Mouse (Mus musculus): Measurements from ENCODE around the gene Olfr1012.
A peak's percentile ranks its signal among the peaks of the same experiment; 100 is the strongest.
"Not testable (repeated sequence)": the region's sequence is repeated elsewhere in the genome, so short reads cannot be mapped to it uniquely, and the experiment has no call there.

Gene Olfr1012

DNA sequence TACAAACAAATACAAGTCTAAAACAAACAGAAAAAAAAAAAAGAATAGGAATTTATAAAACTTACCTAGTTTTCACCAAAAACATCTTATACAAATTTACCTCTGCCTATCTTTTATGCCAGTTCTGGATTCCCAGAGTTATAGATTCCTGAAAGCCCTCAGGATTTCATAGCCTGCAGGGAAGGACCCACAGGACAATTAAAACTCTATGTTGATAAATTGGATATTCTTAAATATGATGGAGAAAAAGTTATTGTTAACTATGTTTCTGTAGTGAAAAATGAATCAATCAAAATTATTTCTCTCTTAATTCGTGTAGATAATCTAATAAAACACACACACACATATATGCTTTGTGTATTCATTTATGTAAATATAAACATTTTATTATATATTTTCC is at the start of gene Olfr1012:
TSS of gene Olfr1012 (minus strand) at position 101 of the 400 bp plus-strand sequence.
- DNase-seq (ENCODE audit: low spot score), result no peak

DNA sequence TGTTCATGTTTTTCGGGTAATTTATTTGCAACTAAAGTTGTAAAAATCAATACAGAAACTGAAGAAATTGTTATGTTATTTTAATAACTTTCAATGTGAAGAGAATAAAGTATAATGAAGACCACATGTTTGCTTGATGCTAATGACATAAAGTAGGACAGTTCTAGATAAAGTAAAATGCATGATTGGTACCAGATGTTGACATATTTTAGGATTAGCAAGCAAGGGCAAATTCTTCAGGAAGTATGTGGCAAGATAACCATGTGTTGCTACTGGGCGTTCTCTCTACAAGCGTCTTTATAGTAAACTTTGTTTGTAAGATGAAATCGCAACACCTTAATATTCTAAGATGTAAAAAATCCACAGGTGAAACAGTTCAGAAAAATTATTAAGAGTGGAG is 41.9 kb upstream of the Olfr1012 start:
- no peak for DNase-seq (ENCODE audit: low spot score)

DNA sequence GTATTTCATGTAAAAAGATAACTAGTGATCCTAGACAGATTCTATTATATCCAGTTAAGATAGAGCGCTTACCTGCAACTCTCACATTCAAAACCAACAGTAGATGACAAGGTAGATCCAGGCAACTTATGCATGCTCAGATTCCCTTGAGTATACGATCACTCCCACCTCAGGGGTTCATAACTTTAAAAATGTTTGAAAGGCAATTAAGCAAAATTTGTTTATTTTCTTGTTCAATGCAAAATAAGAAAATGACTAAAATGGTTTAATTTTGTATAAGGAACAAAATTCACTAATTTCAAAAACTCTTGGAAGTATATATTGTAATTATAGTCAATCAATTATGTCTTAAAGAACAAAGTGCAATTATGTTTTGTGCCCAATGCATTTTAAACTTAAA is 39.9 kb upstream of the Olfr1012 start, which contains the start of gene Olfr1016:
TSS of gene Olfr1016 (minus strand) at position 101 of the 400 bp plus-strand sequence.
- no peak for DNase-seq (ENCODE audit: low spot score)

DNA sequence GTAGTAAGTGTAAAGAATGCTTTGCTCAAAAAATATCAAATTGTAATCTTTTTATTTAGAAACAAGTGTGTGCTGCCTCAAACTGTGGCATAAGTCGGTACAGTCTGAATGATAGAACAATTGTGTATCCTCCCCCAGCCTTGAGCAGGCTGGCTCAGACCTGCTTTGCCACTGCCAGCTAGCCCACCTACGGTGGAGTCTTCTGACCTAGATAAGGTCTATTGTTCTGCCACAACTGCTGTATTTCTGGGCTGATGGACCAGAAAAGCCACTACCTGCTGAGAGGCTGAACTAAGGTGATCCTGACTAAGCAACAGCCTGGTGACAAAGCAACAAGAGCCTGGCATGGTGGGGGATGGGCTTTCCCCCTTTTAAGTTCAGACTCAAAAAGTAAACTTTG is 29.8 kb upstream of the Olfr1012 start:
- no peak for DNase-seq (ENCODE audit: low spot score)

DNA sequence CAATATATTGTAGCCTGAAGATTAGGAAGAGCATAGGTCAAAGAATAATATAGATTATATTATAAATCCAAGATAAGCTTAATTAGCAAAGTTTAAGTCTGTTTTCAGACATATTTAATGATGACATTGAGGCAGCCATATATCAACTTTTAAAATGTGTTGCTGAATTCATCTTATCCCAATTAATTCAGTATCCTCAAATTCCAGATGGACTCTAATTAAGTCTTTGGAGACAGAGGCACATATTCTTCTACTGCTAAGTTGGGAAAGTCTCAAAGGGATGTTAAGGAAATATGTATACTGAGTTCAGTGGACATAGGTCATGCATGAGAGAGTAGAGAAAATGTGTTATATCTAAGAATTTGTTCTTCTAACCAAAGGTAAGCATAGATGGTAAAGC is 19.2 kb upstream of the Olfr1012 start, which contains the start of gene Olfr1015:
TSS of gene Olfr1015 (plus strand) at position 301 of the 400 bp plus-strand sequence.
- DNase-seq (ENCODE audit: low spot score), result no peak

DNA sequence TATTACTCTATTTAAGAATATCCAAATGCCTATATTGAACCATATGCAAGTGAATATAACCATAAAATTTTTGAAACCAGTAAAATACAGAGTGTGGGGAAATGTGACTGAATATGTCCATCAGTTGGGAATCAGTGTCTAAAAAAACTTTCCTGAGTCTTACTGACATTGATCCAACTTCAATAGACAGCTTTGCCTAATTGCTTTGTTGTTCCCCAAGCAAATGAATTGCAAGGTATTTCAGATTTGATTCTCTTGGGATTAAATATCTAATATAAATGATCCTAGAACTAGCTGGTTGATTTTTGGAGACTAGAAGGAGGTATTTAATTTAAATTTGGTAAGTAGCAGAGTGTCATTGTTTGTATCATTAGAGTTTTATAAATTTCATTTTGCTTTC is 9.8 kb upstream of the Olfr1012 start, which contains the start of gene Olfr1014:
TSS of gene Olfr1014 (plus strand) at position 301 of the 400 bp plus-strand sequence.
- no peak for DNase-seq (ENCODE audit: low spot score)

DNA sequence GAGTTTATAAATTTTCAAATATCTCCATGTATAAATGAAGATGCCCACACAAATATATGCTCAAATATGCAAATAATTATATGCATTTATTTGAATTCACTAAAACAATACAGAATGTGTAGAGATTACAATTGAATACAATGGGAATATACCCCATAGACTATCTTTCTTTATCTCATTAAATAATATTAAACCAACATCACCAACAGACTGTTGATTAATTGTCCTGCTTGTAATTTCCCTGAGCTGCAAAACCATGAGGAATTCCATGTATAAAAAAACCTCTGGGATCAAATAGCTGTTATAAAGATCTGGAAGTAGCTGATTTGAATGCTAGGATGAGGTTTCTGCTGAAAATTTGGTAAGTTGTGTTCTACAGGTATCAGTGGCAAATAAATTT is 4.2 kb upstream of the Olfr1012 start, which contains the start of gene Olfr1013:
TSS of gene Olfr1013 (plus strand) at position 301 of the 400 bp plus-strand sequence.
- no peak for DNase-seq (ENCODE audit: low spot score)

DNA sequence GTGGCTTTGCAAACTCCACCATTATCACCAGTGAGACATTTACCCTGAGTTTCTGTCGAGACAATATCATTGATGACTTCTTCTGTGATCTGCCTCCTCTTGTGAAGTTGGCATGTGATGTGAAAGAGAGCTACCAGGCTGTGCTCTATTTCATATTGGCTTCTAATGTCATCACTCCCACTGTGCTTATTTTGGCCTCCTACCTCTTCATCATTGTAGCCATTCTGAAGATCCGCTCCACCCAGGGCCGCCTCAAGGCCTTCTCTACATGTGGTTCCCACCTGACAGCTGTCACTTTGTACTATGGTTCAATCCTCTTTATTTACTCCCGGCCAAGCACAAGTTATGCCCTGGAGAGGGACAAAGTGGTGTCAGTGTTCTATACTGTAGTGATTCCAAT is 8.7 kb downstream of the Olfr1012 start:
- no peak for DNase-seq (ENCODE audit: low spot score)

DNA sequence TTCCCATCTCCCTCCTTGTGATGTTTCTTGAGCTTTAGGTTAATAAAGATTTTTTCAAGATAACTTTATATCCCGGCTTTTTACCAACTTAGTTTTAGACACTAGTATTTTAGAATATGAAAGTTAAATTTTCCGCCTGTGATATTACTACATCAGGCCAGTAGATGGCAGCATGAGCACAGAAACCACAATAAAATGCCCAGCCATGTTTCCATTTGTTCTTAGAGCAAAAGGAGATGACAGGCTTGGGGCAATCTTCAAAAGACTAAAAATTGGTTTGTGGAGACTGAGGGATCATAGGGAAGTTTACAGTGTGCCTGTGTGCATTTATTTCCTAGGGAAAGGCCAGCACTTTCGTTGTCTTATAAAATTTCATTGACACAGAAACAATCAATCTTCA is 36.8 kb downstream of the Olfr1012 start:
- peak; percentile 11 for DNase-seq (ENCODE audit: low spot score)

DNA sequence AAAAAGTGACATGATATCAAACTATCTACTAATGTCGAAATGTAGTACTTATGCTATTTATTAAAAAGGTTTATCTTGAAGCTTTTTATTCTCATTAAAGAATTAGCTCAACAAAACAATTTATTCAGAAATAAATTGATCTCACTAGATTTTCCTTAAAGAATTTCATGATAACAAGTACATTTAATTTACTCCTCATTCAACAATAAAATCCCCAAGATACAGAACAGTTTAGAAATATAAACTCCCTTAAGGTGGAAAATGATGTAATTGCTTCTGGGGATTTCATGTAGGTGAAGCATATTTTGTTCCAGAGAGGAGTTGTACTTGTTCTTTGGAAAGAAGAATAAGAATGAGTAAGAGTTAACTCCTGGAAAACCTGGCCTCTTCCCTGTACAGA is 47.4 kb downstream of the Olfr1012 start, which contains the start of gene Olfr1009:
TSS of gene Olfr1009 (plus strand) at position 301 of the 400 bp plus-strand sequence.
- DNase-seq (ENCODE audit: low spot score), result no peak

DNA sequence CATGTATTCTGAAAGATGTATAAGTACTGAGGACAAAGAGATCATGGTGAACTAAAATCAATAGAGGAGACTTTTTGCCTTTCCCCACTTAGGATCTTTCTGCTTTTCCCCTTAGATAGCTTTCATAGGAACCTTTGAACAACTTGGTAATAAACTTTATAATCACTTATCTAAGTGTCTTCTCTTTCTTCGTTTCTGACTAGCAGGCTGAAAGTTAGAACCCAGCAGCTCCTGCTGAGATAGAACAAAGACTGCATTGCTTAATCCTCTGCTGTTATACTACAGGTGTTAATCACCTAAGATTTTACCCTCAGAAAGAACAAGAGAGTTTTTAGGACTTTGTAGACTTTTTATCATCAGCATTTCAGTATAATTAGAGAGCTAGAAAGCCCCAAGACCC is 51.4 kb downstream of the Olfr1012 start:
- DNase-seq (ENCODE audit: low spot score), result no peak

DNA sequence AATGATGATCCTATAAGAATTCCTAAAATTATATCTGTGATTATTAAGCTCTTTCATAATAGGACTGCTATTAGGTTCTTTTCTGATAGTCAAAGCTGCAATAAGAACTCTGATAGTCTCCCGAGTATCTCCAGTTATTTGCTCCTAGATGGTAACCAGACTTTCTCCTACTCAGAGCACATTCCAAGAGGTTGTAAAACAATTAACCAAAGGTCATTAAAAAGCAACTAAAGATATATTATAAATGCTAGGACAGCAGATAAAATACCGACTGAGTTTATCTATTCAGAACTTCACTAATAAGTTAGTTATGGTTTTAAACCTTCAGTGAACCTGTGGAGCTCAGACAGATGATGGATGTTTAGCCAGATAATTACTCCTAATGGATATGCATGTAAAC is 51.9 kb downstream of the Olfr1012 start:
- DNase-seq (ENCODE audit: low spot score), result not testable (repeated sequence)

Data from layer of hippocampus, adult 11-12 months (tissue).